Mouse (Mus musculus) brain, embryonic 14.5 days (tissue): Measurements from ENCODE around the gene Zcchc14.

ENCODE experiments used
- CTCF ChIP-seq: fragments of 200-500 bp; IDR thresholded peaks from 2 replicates; pipeline ENCODE4 v1.5.1; 2012; ENCODE audit warnings: inconsistent platforms, mild to moderate bottlenecking, moderate library complexity, borderline replicate concordance; ENCODE audit not compliant: insufficient read depth, insufficient read length; ENCODE audit errors: extremely low read depth
- POLR2A ChIP-seq: fragments of 200-500 bp; IDR thresholded peaks from 2 replicates; pipeline ENCODE4 v1.6.1; 2012; ENCODE audit warnings: mild to moderate bottlenecking, inconsistent platforms, borderline replicate concordance; ENCODE audit not compliant: poor library complexity, insufficient read depth, insufficient read length, severe bottlenecking; ENCODE audit errors: extremely low read depth

DNA sequence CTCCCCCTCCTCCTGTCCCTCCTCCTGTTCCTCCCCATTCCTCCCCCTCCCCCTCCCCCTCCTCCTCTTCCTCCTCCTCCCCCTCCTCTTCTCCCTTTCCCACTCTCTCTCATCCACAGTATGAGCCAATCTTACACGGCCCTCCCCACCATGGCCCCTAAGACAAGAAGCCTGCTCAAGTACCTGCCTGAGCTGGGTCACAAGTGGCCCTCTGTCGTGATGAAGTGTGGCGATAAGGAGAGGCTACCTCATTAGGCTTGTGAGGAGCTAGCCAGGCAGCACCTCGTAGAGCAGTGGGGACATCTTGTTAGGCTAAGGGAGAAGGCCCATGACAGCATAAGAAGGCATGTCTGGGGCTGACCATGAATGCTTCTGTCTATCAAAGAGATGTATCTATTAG lies 20.5 kb upstream of the Zcchc14 start:
- TF ChIP-seq POLR2A (no peak), CTCF (no peak)
